Mouse (Mus musculus): Measurements from ENCODE around the gene Ap1m1. TPM values are rescaled to one million over a fixed set of nuclear protein-coding genes. Genes with fewer than 3 reads are reported as not detected.

Ap1m1 gene
- total RNA-seq, 2 experiments from 2014 or later, result 85.8 to 96.2 TPM

DNA sequence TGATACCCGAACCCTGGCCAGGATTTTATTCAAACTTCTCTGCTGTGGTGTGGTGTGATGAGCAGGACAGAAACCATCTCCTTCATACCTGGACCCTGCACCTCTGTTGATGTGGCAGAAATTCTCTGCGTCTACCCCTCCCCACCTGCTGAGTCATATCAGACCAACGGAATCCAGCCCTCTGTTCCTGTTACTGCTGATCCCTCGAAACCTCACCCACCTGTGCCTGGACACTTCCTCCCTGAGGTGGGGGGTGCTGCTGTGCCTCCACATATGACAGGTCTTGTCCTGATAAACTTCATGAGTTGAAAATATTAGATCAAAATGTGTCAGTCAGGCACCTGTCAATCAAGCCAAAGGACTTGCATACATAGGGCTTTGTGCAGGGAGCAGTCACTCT, 45.5 kb downstream of the Ap1m1 start:
- no peak for DNase-seq (ENCODE audit: extremely low spot score in 1 of 2, low spot score in 1 of 2)

DNA sequence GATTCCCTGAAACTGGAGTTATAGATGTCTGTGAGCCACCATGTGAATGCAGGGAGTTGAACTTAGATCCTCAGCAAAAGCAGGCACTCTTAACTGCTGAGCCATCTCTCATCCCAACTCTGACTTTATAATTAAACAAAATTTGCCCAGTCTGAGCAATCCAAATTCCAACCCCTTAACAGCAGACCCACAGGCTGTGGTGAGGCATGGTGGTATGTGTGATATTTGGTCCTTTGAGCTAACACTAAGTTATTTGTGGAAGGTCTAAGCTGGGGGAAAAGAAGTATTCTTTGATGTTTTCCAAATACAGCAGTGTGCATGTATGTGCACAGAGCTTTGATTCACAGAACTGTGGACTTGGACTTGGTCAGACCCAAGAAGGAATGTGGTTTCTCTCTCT, 49.2 kb downstream of the Ap1m1 start:
- no peak for DNase-seq (ENCODE audit: extremely low spot score in 1 of 2, low spot score in 1 of 2)

- DNase-seq (ENCODE audit: extremely low spot score in 1 of 2, low spot score in 1 of 2), result no peak
These were observed 51.3 kb downstream of the Ap1m1 start for GRCm38 (mm10) chr8:72291104-72291503.

DNA sequence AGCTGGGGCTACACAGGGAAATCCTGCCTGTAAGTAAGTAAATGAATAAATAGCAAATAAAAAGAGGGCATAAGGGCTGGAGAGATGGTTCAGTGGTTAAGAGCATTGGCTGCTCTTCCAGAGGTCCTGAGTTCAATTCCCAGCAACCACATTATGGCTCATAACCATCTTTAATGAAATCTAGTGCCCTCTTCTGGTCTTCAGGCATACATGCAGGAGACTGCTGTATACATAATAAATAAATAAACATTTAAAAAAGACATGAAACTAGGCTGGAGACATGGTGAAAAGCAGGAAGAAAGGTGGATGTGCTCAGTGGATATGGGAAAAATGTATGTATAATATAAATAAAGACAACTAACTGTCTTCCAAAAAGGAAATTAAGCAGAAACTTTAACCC, 53.5 kb downstream of the Ap1m1 start:
- DNase-seq (ENCODE audit: extremely low spot score in 1 of 2, low spot score in 1 of 2), result no peak

DNA sequence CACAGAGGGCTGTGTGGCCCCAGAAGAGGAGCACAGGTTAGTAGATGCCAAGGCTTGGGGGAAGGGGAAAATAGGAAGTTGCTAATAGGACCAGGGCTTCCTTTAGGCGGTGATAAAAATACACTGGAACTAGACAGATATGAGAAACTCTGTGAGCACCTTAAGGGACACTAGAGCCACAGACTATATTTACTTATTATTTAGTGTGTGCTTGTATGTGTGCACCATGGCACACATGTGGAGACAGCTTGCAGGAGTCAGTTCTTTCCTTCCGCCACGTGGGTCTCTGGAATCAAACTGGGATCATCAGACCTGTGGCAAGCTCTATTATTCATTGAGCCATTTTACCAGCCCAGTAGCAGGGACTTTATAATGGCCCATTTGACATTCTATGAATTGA, 55.3 kb downstream of the Ap1m1 start:
- DNase-seq (ENCODE audit: extremely low spot score in 1 of 2, low spot score in 1 of 2), result no peak

- DNase-seq (ENCODE audit: extremely low spot score in 1 of 2, low spot score in 1 of 2), result peak in 1 of 2 experiments; percentile 30
These were observed 55.9 kb downstream of the Ap1m1 start for GRCm38 (mm10) chr8:72295679-72296078.

DNA sequence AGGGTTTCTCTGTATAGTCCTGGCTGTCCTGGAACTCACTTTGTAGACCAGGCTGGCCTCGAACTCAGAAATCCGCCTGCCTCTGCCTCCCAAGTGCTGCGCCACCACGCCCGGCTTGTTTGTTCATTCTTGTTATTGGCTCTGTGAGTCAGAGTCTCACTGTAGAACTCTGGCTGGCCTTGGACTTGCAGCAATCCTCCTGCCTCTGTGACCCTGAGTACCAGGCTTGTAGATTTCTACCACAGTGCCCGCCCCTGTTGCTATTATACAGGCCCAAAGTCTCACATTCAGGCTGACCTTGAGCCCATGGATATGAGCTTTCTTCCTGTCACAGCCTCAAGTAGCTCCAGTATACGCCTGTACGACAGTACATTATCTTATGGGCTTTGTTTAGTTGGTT, 56.7 kb downstream of the Ap1m1 start:
- no peak for DNase-seq (ENCODE audit: extremely low spot score in 1 of 2, low spot score in 1 of 2)

- no peak for DNase-seq (ENCODE audit: extremely low spot score in 1 of 2, low spot score in 1 of 2)
These were observed 59.1 kb downstream of the Ap1m1 start for GRCm38 (mm10) chr8:72298928-72299327.

GRCm38 (mm10) chr8:72300654-72301400, 61.0 kb downstream of the Ap1m1 start:
- no peak for DNase-seq (ENCODE audit: extremely low spot score in 1 of 2, low spot score in 1 of 2)

DNA sequence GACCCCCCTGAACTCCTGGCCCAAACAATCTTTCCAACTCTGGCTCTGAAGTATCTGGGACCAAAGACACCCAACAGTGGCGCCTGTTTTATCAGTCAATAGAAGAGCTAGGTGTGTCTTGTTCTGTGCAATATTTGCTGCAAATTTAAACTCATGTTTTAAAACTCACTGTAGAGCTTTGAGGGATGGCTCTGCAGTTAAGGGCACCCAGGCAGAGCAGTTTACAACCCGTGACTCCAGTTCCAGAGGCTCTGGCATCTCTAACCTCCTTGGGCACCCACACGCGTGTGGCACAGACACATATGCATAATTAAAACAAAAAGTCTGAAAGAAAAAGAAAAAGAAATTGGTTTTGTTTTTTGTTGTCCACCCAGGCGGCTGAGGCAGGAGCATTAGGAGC, 61.7 kb downstream of the Ap1m1 start:
- no peak for DNase-seq (ENCODE audit: extremely low spot score in 1 of 2, low spot score in 1 of 2)

GRCm38 (mm10) chr8:72302986-72303612, 63.3 kb downstream of the Ap1m1 start:
- DNase-seq (ENCODE audit: extremely low spot score in 1 of 2, low spot score in 1 of 2), result no peak

- no peak for DNase-seq (ENCODE audit: extremely low spot score in 1 of 2, low spot score in 1 of 2)
These were observed 63.8 kb downstream of the Ap1m1 start for GRCm38 (mm10) chr8:72303633-72304032.

DNA sequence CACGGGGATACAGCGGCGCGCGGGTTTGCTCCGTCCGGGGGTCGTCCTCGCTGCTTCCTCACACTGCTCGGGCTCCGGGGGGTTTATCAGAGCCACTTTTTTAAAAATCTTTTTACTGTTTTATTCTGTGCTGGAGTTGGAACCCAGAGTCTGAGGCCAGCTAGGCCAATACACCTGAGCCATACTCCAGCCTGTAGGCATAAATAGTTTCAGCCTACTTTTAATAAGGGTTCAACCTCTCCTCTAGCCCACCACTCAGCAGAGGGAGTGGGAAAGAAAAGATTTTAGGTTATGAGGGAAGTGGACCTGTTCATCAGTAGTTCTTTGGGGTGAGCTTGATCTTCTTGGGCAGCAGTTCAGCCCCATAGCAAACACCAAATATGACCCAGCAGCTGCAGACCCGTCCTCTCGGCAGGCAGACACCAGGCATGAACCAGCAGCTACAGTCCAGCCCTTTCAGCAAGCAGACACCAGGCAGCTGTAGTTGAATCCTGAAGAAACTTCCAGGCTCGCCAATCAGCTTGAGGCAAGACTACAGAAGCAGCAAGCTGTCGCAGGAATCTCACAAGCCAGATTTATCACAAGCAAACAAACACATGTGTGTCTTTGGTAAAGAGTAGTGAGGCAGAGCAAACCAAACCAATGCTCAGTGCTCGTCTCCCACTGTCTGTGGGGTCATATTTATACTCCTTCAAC, 65.5 kb downstream of the Ap1m1 start, which contains the start of gene Gm10282:
Gene Gm10282, minus strand, starts transcription at position 51 of the 696 bp plus-strand sequence.
- no peak for DNase-seq (ENCODE audit: extremely low spot score in 1 of 2, low spot score in 1 of 2)

DNA sequence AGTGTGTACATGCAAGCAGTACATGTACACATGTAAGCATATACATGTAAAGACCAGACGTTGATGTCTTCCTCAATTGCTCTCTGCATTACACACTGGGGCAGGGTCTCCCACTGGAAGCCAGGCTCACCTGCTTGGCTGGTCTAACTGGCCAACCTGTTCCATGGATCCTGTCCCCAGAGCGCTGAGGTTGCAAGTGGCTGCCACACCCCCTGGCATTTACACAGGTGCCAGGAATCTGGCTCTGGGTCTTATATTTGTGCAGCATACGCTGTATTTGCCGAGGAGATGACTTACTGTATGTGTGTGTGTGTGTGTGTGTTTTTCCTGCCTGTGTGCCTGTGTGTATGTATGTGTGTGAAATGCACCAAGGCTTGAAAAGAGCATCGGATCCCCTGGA, 67.1 kb downstream of the Ap1m1 start:
- no peak for DNase-seq (ENCODE audit: extremely low spot score in 1 of 2, low spot score in 1 of 2)

Other genes with a start within 250 kb of the Ap1m1 start
- not detected for gene Cyp4f18, start 230.4 kb upstream of the Ap1m1 start, total RNA-seq (2021)
- not detected for gene Olfr372, start 198.8 kb upstream of the Ap1m1 start, total RNA-seq (2021)
- gene Olfr373, start 156.8 kb upstream of the Ap1m1 start, total RNA-seq (2021), result not detected
- gene Olfr374, start 133.0 kb upstream of the Ap1m1 start, total RNA-seq (2021), result not detected
- 10 to 100 TPM; 26.2 to 27.5 TPM for gene Tpm4, start 105.0 kb upstream of the Ap1m1 start, total RNA-seq (2021)
- 10 to 100 TPM; 40.0 to 41.2 TPM for gene Rab8a, start 78.8 kb upstream of the Ap1m1 start, total RNA-seq (2021)
- gene Hsh2d, start 50.4 kb upstream of the Ap1m1 start, total RNA-seq (2021), result not detected
- not detected for gene Cib3, start 27.2 kb upstream of the Ap1m1 start, total RNA-seq (2021)
- not detected for gene Gm11034, start 26.4 kb upstream of the Ap1m1 start, total RNA-seq (2021)
- 10 to 100 TPM; 57.4 to 60.6 TPM for gene Fam32a, start 20.3 kb upstream of the Ap1m1 start, total RNA-seq (2021)
- 1 to 10 TPM; 6.6 to 7.9 TPM for gene Gm10282, start 65.2 kb downstream of the Ap1m1 start, total RNA-seq (2021)
- 10 to 100 TPM; 14.3 to 18.0 TPM for gene Klf2, start 79.0 kb downstream of the Ap1m1 start, total RNA-seq (2021)
- gene Eps15l1, start 181.4 kb downstream of the Ap1m1 start, total RNA-seq (2021), result 10 to 100 TPM; 58.9 to 72.2 TPM
- gene Calr3, start 203.9 kb downstream of the Ap1m1 start, total RNA-seq (2021), result under 1 TPM; 0.69 to 0.85 TPM
- 10 to 100 TPM; 12.9 to 15.4 TPM for gene 1700030K09Rik, start 203.9 kb downstream of the Ap1m1 start, total RNA-seq (2021)
- gene Cherp, start 235.2 kb downstream of the Ap1m1 start, total RNA-seq (2021), result 10 to 100 TPM; 67.2 to 79.6 TPM

Measured in layer of hippocampus, postnatal 25 days (tissue).